ENCODE assay signal across 14 mouse cellular contexts in genomic region chr1:145707901-145708300, GRCm38 (mm10).
DNase-seq lines count a peak whose midpoint lies in the region.
"Had no signal": no experiment of that assay in that cellular context is flagged by ENCODE, and none has a peak within 500 bp of the region (broad histone marks: within the 10 kb centered on the region; RNA-seq: fewer than 3 reads in every experiment).

No protein-coding gene starts in this region.

- intact Hi-C loops in left cerebral cortex, postnatal 4 days (cut with DNase I): no loop called here
- intact Hi-C loops in left cerebral cortex, postnatal 36 days (cut with DNase I): no loop called here

- DNase-seq in left cerebral cortex, adult 18-20 months (ENCODE audit: low spot score in 2 of 2): peak; percentile 45 to 50
- no peak for DNase-seq in left cerebral cortex, postnatal 4 days
- peak; percentile 6 to 8 for DNase-seq in layer of hippocampus, adult 8-10 months (ENCODE audit: low spot score in 2 of 2)
- peak; percentile 28 to 49 for DNase-seq in left cerebral cortex, postnatal 36 days (ENCODE audit: low spot score in 2 of 2)
- no peak for DNase-seq in cerebellum, postnatal 36 days
- DNase-seq in adrenal gland, postnatal 25 days: no peak
- DNase-seq in gastrocnemius, postnatal 10 days: no peak
- DNase-seq: cerebellum, adult 9-11 months; gastrocnemius, postnatal 14 days; heart, adult 18-20 months; kidney, adult 9 months; lung, adult 2 months; lung, postnatal 36 days; thymus, postnatal 36 days had no signal

Comparison
In these comparisons a context has a peak if more than half of its experiments do, and no peak if none do; other contexts are left out.
1. DNase-seq: peak in left cerebral cortex, adult 18-20 months (2 of 2), layer of hippocampus, adult 8-10 months (2 of 2) and left cerebral cortex, postnatal 36 days (2 of 2); none in left cerebral cortex, postnatal 4 days (single experiment), cerebellum, postnatal 36 days (0 of 2), adrenal gland, postnatal 25 days (single experiment) and gastrocnemius, postnatal 10 days (single experiment).